Mouse (Mus musculus): Measurements from ENCODE around the gene Ccr6.

GRCm38 (mm10) chr17:8240517-8240916 is 4.7 kb downstream of the Ccr6 start:
- TF ChIP-seq CTCF (IDR thresholded peaks at IDR 0.05) (no peak), EP300 (IDR thresholded peaks at IDR 0.05) (no peak)

Measured in lung, postnatal 0 days (tissue).